Mouse (Mus musculus) hindbrain, embryonic 11.5 days (tissue): ENCODE measurements around the gene Ccnjl. TPM values are rescaled to one million over a fixed set of nuclear protein-coding genes. Genes with fewer than 3 reads are reported as not detected.

Source experiments
- ATAC-seq: fragments of 200-750 bp; cut with Nextera tagmentation; 2 replicates; pipeline ENCODE4 v1.8.0; 2017; ENCODE audit warnings: mild to moderate bottlenecking, moderate TSS enrichment, moderate library complexity; ENCODE audit not compliant: low FRiP score
- DNase-seq: peaks from one replicate; pipeline ENCODE4 v3.0.0-alpha.2; 2015; ENCODE audit warnings: low spot score
- H3K27ac ChIP-seq: fragments of 300-500 bp; sonication (generic); 2 replicates; pipeline ENCODE4 v1.5.1; 2014; ENCODE audit warnings: mild to moderate bottlenecking, low read depth, low read length
- H3K27me3 ChIP-seq: fragments of 300-500 bp; sonication (generic); 2 replicates; pipeline ENCODE4 v1.6.1; 2014; ENCODE audit warnings: mild to moderate bottlenecking, low read length, moderate library complexity, mixed read lengths; ENCODE audit not compliant: control insufficient read depth, insufficient read depth
- H3K36me3 ChIP-seq: fragments of 300-500 bp; sonication (generic); 2 replicates; pipeline ENCODE4 v1.6.1; 2014; ENCODE audit warnings: mild to moderate bottlenecking, low read length, moderate library complexity, mixed read lengths; ENCODE audit not compliant: control insufficient read depth, insufficient read depth
- H3K4me1 ChIP-seq: fragments of 300-500 bp; sonication (generic); replicated peaks from 2 replicates; pipeline ENCODE4 v1.6.1; 2014; ENCODE audit warnings: low read length, mixed read lengths; ENCODE audit not compliant: control insufficient read depth, insufficient read depth
- H3K4me2 ChIP-seq: fragments of 300-500 bp; sonication (generic); replicated peaks from 2 replicates; pipeline ENCODE4 v1.6.1; 2014; ENCODE audit warnings: mild to moderate bottlenecking, low read depth, low read length
- H3K4me3 ChIP-seq: fragments of 300-500 bp; sonication (generic); 2 replicates; pipeline ENCODE4 v1.5.1; 2014; ENCODE audit warnings: low read depth, low read length
- H3K9ac ChIP-seq: fragments of 300-500 bp; sonication (generic); 2 replicates; pipeline ENCODE4 v1.6.1; 2014; ENCODE audit warnings: low read depth, low read length
- H3K9me3 ChIP-seq: fragments of 300-500 bp; sonication (generic); 2 replicates; pipeline ENCODE4 v1.6.1; 2016; ENCODE audit warnings: low read length; ENCODE audit not compliant: control insufficient read depth
- WGBS: fragments of 180-500 bp; shearing (Covaris S2); extraction: QIAGEN DNeasy Blood & Tissue Kit; methylation state at CpG from one replicate; pipeline ENCODE4 v1.1.7; 2014; 5-methylcytosine and 5-hydroxymethylcytosine counted together
- polyA plus RNA-seq: library from polyadenylated mRNA; unstranded; fragments of >200 nt; fragmentation: Nextera tagmentation; extraction: Ambion mirVana; gene quantifications from 2 replicates; pipeline ENCODE4 v1.2.1, GENCODE M21; 2014

The Ccnjl gene
- polyA plus RNA-seq = 34.2 and 37.7 TPM in 2 replicates

- Histone ChIP-seq H3K9ac (peak within 1 kb of the TSS; percentile 89), H3K9me3 (no peaks in the 10 kb centered on the region), H3K36me3 (no peaks in the 10 kb centered on the region), H3K4me1 (peaks cover 2% of the 10 kb centered on the region; the same call in 1 of the 2 replicates), H3K4me2 (peak within 1 kb of the TSS; percentile 79), H3K4me3 (peak within 1 kb of the TSS; percentile 63), H3K27me3 (no peaks in the 10 kb centered on the region), H3K27ac (peak within 1 kb of the TSS; percentile 89)
- ATAC-seq (peak; percentile 90), DNase-seq (peak; percentile 90)
- WGBS = under 1% methylated on average over 75 of the region's 79 CpGs
Measured at GRCm38 (mm10) chr11:43528683-43529499, at the start of gene Ccnjl. Gene Ccnjl (plus strand): TSS chr11:43528784.

DNA sequence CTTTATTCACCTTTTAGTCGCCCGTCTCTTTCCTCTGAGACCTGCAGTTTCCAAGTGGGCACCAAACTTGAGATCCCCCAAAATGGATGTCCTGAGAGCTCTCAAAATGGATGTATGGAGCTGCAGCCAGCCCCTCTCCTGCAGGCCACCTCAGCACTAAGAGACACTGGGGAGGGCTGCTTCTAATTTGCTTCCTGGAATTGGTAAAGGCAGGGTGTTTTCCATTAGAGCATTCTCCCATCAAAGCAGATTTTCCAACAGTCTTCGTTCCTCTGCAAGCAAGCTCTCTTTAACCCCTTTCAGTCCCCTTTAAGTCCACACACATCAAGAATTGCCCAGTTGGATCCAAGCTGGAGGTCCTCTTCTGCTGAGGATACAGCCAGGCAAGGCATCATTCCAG lies 49.2 kb upstream of the Ccnjl start:
- Histone ChIP-seq H3K9me3 (no peaks in the 10 kb centered on the region), H3K27me3 (no peaks in the 10 kb centered on the region), H3K4me1 (no peaks in the 10 kb centered on the region; the same call in 1 of the 2 replicates), H3K36me3 (no peaks in the 10 kb centered on the region), H3K9ac (no peak overlapping the region), H3K4me3 (no peak overlapping the region), H3K27ac (no peak overlapping the region), H3K4me2 (no peak overlapping the region)
- no peak for ATAC-seq
- no peak for DNase-seq
- 94% methylated on average over 3 of the region's 3 CpGs for WGBS

- no peaks in the 10 kb centered on the region for H3K4me1 ChIP-seq
- H3K4me2 ChIP-seq = no peak overlapping the region
- DNase-seq = no peak
- H3K27me3 ChIP-seq = no peaks in the 10 kb centered on the region
- no peaks in the 10 kb centered on the region for H3K36me3 ChIP-seq
- H3K27ac ChIP-seq = no peak overlapping the region
- WGBS = 61% methylated on average over 5 of the region's 5 CpGs
- no peak for ATAC-seq
- no peak overlapping the region for H3K4me3 ChIP-seq
- H3K9ac ChIP-seq = no peak overlapping the region
- H3K9me3 ChIP-seq = no peaks in the 10 kb centered on the region
Measured at GRCm38 (mm10) chr11:43480561-43480960, 48.0 kb upstream of the Ccnjl start.

DNA sequence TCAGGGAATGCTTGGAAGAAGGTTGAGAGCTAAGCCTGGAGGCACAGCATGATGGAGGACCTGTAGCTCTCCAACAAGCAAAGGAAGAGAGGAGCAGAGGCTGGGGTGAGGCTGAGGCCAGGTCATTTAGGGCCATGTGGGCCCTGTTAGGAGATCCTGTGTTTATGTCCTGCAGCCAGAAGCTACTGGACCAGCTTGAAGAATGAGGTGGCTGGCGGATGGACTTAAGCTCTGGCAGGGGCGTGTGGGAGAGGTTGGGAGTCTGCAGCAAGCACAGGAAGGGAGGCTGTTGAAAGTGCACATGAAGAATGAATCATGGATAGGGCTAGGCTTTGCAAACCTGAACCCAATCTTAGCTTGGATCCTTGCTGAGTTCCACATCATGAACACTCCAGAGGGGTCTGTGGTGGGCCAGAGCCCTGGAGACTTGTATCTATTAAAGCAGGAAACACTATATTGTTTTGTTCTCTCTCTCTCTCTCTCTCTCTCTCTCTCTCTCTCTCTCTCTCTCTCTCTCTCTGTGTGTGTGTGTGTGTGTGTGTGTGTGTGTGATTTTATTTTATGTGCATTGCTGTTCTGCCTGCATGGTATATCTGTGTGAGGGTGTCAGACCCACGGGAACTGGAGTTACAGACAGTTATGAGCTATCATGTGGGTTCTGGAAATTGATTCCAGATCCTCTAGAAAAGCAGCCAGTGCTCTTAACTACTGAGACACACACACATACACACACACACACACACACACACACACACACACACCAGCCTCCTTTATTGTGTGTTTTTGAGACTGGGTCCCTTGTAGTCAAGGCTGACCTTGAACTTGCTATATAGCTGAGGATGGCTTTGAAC lies 46.7 kb upstream of the Ccnjl start:
- H3K4me1 ChIP-seq = no peaks in the 10 kb centered on the region
- H3K27me3 ChIP-seq = no peaks in the 10 kb centered on the region
- no peak overlapping the region for H3K4me3 ChIP-seq
- H3K27ac ChIP-seq = no peak overlapping the region
- H3K9me3 ChIP-seq = no peaks in the 10 kb centered on the region
- 57% methylated on average over 3 of the region's 3 CpGs for WGBS
- H3K36me3 ChIP-seq = no peaks in the 10 kb centered on the region
- H3K4me2 ChIP-seq = no peak overlapping the region
- no peak for ATAC-seq
- DNase-seq = no peak
- H3K9ac ChIP-seq = no peak overlapping the region

- no peak for DNase-seq
- WGBS = 40% methylated on average over 6 of the region's 6 CpGs
- no peaks in the 10 kb centered on the region for H3K4me1 ChIP-seq
- no peak overlapping the region for H3K4me2 ChIP-seq
- H3K9ac ChIP-seq = no peak overlapping the region
- no peaks in the 10 kb centered on the region for H3K36me3 ChIP-seq
- H3K4me3 ChIP-seq = no peak overlapping the region
- no peak overlapping the region for H3K27ac ChIP-seq
- no peaks in the 10 kb centered on the region for H3K9me3 ChIP-seq
- no peak for ATAC-seq
- no peaks in the 10 kb centered on the region for H3K27me3 ChIP-seq
Measured at GRCm38 (mm10) chr11:43483122-43483792, 45.3 kb upstream of the Ccnjl start.

GRCm38 (mm10) chr11:43484057-43484456 lies 44.5 kb upstream of the Ccnjl start:
- no peaks in the 10 kb centered on the region for H3K4me1 ChIP-seq
- DNase-seq = no peak
- H3K27ac ChIP-seq = no peak overlapping the region
- no peak overlapping the region for H3K9ac ChIP-seq
- no peaks in the 10 kb centered on the region for H3K27me3 ChIP-seq
- no peak overlapping the region; the same call in 1 of the 2 replicates for H3K4me2 ChIP-seq
- 87% methylated on average over 4 of the region's 4 CpGs for WGBS
- no peaks in the 10 kb centered on the region for H3K9me3 ChIP-seq
- H3K4me3 ChIP-seq = no peak overlapping the region
- ATAC-seq = no peak
- H3K36me3 ChIP-seq = no peaks in the 10 kb centered on the region

DNA sequence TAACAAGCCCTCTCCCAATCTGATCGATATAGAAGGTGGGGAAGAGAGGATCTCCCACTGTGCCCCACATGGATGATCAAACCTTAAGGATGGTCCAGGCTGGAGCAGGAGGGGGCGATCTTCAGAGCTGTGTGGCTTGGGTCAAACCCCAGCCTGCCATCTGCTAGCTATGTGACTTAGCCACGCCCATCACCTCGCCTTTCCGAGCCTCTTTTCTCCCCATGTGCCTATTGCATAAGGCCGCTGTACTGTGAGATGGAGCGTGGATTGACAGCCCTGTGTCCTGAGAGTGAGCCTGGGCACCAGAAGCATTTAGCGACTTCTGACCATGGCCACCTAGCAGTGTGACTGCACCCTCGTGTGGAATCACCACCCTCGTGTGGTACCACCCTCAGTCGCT lies 43.9 kb upstream of the Ccnjl start:
- Histone ChIP-seq H3K4me1 (no peaks in the 10 kb centered on the region), H3K27me3 (no peaks in the 10 kb centered on the region), H3K27ac (no peak overlapping the region), H3K36me3 (no peaks in the 10 kb centered on the region), H3K9ac (0 out of 2 replicates have a peak overlapping the region, but pooled peaks have one; percentile 4), H3K4me2 (no peak overlapping the region; the same call in 1 of the 2 replicates), H3K4me3 (no peak overlapping the region), H3K9me3 (no peaks in the 10 kb centered on the region)
- peak; percentile 84; the same call in 1 of the 2 replicates for ATAC-seq
- DNase-seq = peak; percentile 37
- 45% methylated on average over 11 of the region's 11 CpGs for WGBS

DNA sequence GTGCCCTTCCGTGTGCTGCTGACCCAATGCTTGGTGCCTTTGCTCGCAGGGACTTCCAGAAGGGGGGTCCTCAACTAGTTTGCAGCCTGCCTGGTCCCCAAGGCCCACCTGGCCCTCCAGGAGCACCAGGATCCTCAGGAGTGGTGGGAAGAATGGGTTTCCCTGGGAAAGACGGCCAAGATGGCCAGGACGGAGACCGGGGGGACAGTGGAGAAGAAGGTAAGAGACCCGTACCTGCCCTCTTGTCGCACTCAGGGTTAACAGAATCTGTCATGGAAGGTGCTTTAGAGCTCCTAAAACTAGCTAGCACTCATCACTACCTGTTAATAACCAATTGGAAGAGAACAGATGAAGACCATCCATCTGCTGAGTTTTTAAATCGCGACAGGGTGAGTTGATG lies 42.7 kb upstream of the Ccnjl start:
- H3K4me3 ChIP-seq = no peak overlapping the region
- H3K9ac ChIP-seq = no peak overlapping the region
- H3K27ac ChIP-seq = no peak overlapping the region
- no peak overlapping the region for H3K4me2 ChIP-seq
- H3K36me3 ChIP-seq = no peaks in the 10 kb centered on the region
- H3K9me3 ChIP-seq = no peaks in the 10 kb centered on the region
- no peak for DNase-seq
- no peak for ATAC-seq
- H3K4me1 ChIP-seq = no peaks in the 10 kb centered on the region
- WGBS = 90% methylated on average over 9 of the region's 9 CpGs
- H3K27me3 ChIP-seq = no peaks in the 10 kb centered on the region
